Mouse (Mus musculus): ENCODE measurements around the gene Nrarp. TPM values are rescaled to one million over a fixed set of nuclear protein-coding genes. Genes with fewer than 3 reads are reported as not detected.
A peak's percentile ranks its signal among the peaks of the same experiment; 100 is the strongest.

Nrarp gene
- total RNA-seq (2022) = 10 to 100 TPM; 20.5 to 27.9 (median 23.4) TPM

GRCm38 (mm10) chr2:25180478-25180903 lies at the start of gene Nrarp:
Gene Nrarp, plus strand, starts transcription at chr2:25180758.
- peak; percentile 83 to 93 for DNase-seq (ENCODE audit: low spot score in 2 of 2)

GRCm38 (mm10) chr2:25131601-25132000 lies 49.0 kb upstream of the Nrarp start:
- no peak for DNase-seq (ENCODE audit: low spot score in 2 of 2)

GRCm38 (mm10) chr2:25137832-25138231 lies 42.7 kb upstream of the Nrarp start:
- no peak for DNase-seq (ENCODE audit: low spot score in 2 of 2)

GRCm38 (mm10) chr2:25141185-25141584 lies 39.4 kb upstream of the Nrarp start:
- DNase-seq (ENCODE audit: low spot score in 2 of 2) = no peak

- no peak for DNase-seq (ENCODE audit: low spot score in 2 of 2)
Observed at GRCm38 (mm10) chr2:25141921-25142320, 38.6 kb upstream of the Nrarp start.

GRCm38 (mm10) chr2:25145346-25145745 lies 35.2 kb upstream of the Nrarp start:
- DNase-seq (ENCODE audit: low spot score in 2 of 2) = no peak

- DNase-seq (ENCODE audit: low spot score in 2 of 2) = no peak
Observed at GRCm38 (mm10) chr2:25147398-25147797, 33.2 kb upstream of the Nrarp start.

- no peak for DNase-seq (ENCODE audit: low spot score in 2 of 2)
Observed at GRCm38 (mm10) chr2:25147892-25148291, 32.7 kb upstream of the Nrarp start.

- no peak for DNase-seq (ENCODE audit: low spot score in 2 of 2)
Observed at GRCm38 (mm10) chr2:25149643-25150042, 30.9 kb upstream of the Nrarp start.

- DNase-seq (ENCODE audit: low spot score in 2 of 2) = no peak
Observed at GRCm38 (mm10) chr2:25151280-25151956, 29.1 kb upstream of the Nrarp start.

- DNase-seq (ENCODE audit: low spot score in 2 of 2) = no peak
Observed at GRCm38 (mm10) chr2:25156177-25156576, 24.4 kb upstream of the Nrarp start.

- no peak for DNase-seq (ENCODE audit: low spot score in 2 of 2)
Observed at GRCm38 (mm10) chr2:25156990-25157389, 23.6 kb upstream of the Nrarp start.

GRCm38 (mm10) chr2:25157655-25158054 lies 22.9 kb upstream of the Nrarp start:
- no peak for DNase-seq (ENCODE audit: low spot score in 2 of 2)

GRCm38 (mm10) chr2:25167481-25167880 lies 13.1 kb upstream of the Nrarp start:
- no peak for DNase-seq (ENCODE audit: low spot score in 2 of 2)

GRCm38 (mm10) chr2:25167919-25168664 lies 12.5 kb upstream of the Nrarp start:
- no peak for DNase-seq (ENCODE audit: low spot score in 2 of 2)

GRCm38 (mm10) chr2:25168665-25168978 lies 11.9 kb upstream of the Nrarp start:
- DNase-seq (ENCODE audit: low spot score in 2 of 2) = no peak

GRCm38 (mm10) chr2:25169778-25170177 lies 10.8 kb upstream of the Nrarp start:
- no peak for DNase-seq (ENCODE audit: low spot score in 2 of 2)

GRCm38 (mm10) chr2:25170326-25171100 lies 10.0 kb upstream of the Nrarp start:
- no peak for DNase-seq (ENCODE audit: low spot score in 2 of 2)

- no peak for DNase-seq (ENCODE audit: low spot score in 2 of 2)
Observed at GRCm38 (mm10) chr2:25171101-25171768, 9.3 kb upstream of the Nrarp start.

- DNase-seq (ENCODE audit: low spot score in 2 of 2) = no peak
Observed at GRCm38 (mm10) chr2:25171769-25172153, 8.8 kb upstream of the Nrarp start.

GRCm38 (mm10) chr2:25172629-25173028 lies 7.9 kb upstream of the Nrarp start:
- no peak for DNase-seq (ENCODE audit: low spot score in 2 of 2)

- DNase-seq (ENCODE audit: low spot score in 2 of 2) = no peak
Observed at GRCm38 (mm10) chr2:25173821-25174220, 6.7 kb upstream of the Nrarp start.
